Mouse (Mus musculus) small intestine, adult 2 months (tissue): ENCODE data around the gene Prkd2. TPM values are rescaled to one million over a fixed set of nuclear protein-coding genes. Genes with fewer than 3 reads are reported as not detected.

ENCODE experiments used
- H3K27ac ChIP-seq: fragments of 200-500 bp; 2 replicates; pipeline ENCODE4 v1.5.1; 2012; ENCODE audit warnings: low read depth, low read length, control low read depth, inconsistent platforms; ENCODE audit not compliant: insufficient read depth
- H3K27me3 ChIP-seq: fragments of 200-500 bp; 2 replicates; pipeline ENCODE4 v1.6.1; 2012; ENCODE audit warnings: mild to moderate bottlenecking, moderate library complexity, low read length, inconsistent platforms; ENCODE audit not compliant: control insufficient read depth, insufficient read depth
- H3K36me3 ChIP-seq: fragments of 200-500 bp; 2 replicates; pipeline ENCODE4 v1.6.1; 2012; ENCODE audit warnings: mild to moderate bottlenecking, low read length, control low read depth, inconsistent platforms; ENCODE audit not compliant: control insufficient read depth, insufficient read depth
- H3K4me1 ChIP-seq: fragments of 200-500 bp; 2 replicates; pipeline ENCODE4 v1.6.1; 2012; ENCODE audit warnings: low read length, inconsistent platforms, mixed read lengths; ENCODE audit not compliant: control insufficient read depth, insufficient read depth, insufficient read length
- H3K4me3 ChIP-seq: fragments of 200-500 bp; 2 replicates; pipeline ENCODE4 v1.5.1; 2012; ENCODE audit warnings: low read depth, mild to moderate bottlenecking, control low read depth, inconsistent platforms, low read length, moderate library complexity
- CTCF ChIP-seq: fragments of 200-500 bp; IDR thresholded peaks from 2 replicates; pipeline ENCODE4 v1.5.1; 2012; ENCODE audit warnings: low read depth, mild to moderate bottlenecking, control low read depth, inconsistent platforms, low read length, moderate library complexity, mixed read lengths; ENCODE audit not compliant: insufficient replicate concordance, insufficient read length; ENCODE audit errors: extremely low read depth
- POLR2A ChIP-seq: fragments of 200-500 bp; IDR thresholded peaks from 2 replicates; pipeline ENCODE4 v1.6.1; 2012; ENCODE audit warnings: low read depth, mild to moderate bottlenecking, control low read depth, inconsistent platforms, low read length, moderate library complexity
- WGBS: fragments of 180-500 bp; shearing (Covaris S2); methylation state at CpG from one replicate; pipeline ENCODE4 v1.1.7; 2018; 5-methylcytosine and 5-hydroxymethylcytosine counted together
- polyA plus RNA-seq: library from polyadenylated mRNA; depleted of rRNA; stranded (reverse); fragments of >200 nt; gene quantifications from 2 replicates; pipeline ENCODE4 v1.2.3, GENCODE M21; 2012

Gene Prkd2
- polyA plus RNA-seq, 1 experiment: 44.0 TPM

DNA sequence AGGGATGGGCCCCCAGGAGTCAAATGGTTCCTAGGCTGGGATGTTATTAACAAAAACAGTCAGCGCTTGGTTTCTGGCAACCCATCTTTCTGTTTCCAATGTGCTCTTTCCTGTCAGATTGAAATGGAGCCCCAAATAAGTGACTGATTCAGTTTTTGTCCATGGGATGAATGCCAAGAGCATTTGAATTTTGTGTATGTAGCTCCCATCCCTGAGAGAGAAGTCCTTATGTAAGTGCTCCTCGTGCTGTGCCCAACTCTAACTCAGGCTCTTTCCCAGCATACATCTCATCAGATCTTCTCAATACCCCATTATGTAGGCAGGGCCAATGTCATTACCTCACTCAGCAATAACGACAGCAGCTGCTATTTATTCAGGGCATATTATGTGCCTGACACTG is 25.0 kb upstream of the Prkd2 start:
- Histone ChIP-seq H3K4me3 (no peak overlapping the region; the same call in 1 of the 2 replicates), H3K27me3 (no peaks in the 10 kb centered on the region), H3K4me1 (peaks cover 15% of the 10 kb centered on the region; the same call in 1 of the 2 replicates), H3K36me3 (no peaks in the 10 kb centered on the region), H3K27ac (no peak overlapping the region)
- no peak for TF ChIP-seq CTCF
- TF ChIP-seq POLR2A: no peak
- WGBS: 36% methylated on average over 3 of the region's 3 CpGs

DNA sequence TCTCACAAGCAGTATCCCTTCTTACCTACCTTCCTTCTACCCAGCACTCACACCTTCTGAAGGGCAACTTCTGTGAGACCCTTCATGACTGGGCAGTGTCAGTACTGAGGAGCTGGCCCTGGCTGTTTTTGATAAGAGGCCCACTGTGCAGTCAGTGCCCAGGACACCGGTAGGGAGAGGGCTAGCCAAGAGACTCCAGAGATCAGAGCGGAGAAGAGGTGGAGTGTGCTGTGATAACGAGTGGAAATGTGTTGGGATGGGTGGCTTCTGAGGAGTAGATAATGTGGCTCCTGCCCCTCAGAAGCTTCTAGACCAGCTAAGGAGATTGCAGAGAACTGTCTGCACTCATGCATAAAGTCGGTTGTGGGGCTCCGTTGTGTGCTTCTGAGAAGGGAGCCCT is 22.9 kb upstream of the Prkd2 start:
- Histone ChIP-seq H3K36me3 (peaks cover 13% of the 10 kb centered on the region), H3K4me3 (no peak overlapping the region), H3K27me3 (no peaks in the 10 kb centered on the region), H3K27ac (no peak overlapping the region), H3K4me1 (peaks cover 15% of the 10 kb centered on the region; the same call in 1 of the 2 replicates)
- WGBS: 75% methylated on average over 5 of the region's 5 CpGs
- TF ChIP-seq CTCF (no peak), POLR2A (no peak)

DNA sequence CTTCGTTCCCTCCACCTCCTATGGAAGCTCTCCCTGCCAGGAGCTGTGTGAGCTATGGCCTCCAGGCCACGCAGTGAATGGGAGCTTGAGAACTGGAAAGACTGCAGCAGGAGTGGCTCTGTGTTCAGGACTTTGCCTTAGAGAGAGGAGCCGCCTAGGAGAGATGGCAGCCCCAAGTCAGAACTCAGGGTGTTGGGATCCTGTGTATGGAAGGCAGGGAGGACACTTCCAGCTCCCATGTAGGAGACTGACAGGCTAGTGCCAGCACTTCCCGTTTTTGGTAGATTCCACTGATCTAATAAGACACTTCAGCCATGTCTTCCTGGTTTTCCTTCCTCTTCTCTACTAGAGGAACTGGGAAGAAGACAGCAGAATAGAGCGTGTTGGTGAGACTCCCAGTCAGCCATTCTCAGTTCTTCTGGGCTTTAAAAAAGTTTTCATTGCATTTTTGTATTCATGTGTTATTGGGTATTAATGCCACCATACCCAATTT is 22.4 kb upstream of the Prkd2 start:
- TF ChIP-seq POLR2A: no peak
- TF ChIP-seq CTCF: no peak
- Histone ChIP-seq H3K36me3 (peaks cover 15% of the 10 kb centered on the region), H3K4me3 (no peak overlapping the region), H3K27me3 (no peaks in the 10 kb centered on the region), H3K4me1 (peaks cover 15% of the 10 kb centered on the region; the same call in 1 of the 2 replicates), H3K27ac (no peak overlapping the region)
- 59% methylated on average over 5 of the region's 5 CpGs for WGBS

DNA sequence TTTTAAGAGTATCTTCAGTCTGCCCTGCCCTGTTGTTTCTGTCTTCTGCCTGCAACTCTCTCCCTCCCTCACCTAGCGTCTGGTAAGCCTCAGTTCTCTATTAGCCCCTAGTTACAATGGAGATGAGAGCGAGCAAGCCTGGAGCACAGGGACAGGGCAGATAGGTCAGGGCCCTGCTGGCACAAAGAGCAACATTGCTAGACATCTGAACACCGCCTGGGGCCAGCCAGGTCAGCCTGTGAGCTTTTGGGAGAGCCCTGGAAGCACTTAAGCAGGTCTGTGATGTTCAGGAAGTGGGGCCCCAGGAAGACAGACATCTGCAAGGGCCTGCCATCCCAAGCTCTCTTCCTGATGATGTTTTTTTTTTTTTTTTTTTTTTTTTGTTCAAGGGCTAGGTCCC is 21.6 kb upstream of the Prkd2 start:
- WGBS: 70% methylated on average over 3 of the region's 3 CpGs
- TF ChIP-seq CTCF (no peak), POLR2A (no peak)
- Histone ChIP-seq H3K4me3 (no peak overlapping the region), H3K4me1 (peaks cover 17% of the 10 kb centered on the region; the same call in 1 of the 2 replicates), H3K27ac (no peak overlapping the region), H3K36me3 (peaks cover 17% of the 10 kb centered on the region), H3K27me3 (no peaks in the 10 kb centered on the region)

DNA sequence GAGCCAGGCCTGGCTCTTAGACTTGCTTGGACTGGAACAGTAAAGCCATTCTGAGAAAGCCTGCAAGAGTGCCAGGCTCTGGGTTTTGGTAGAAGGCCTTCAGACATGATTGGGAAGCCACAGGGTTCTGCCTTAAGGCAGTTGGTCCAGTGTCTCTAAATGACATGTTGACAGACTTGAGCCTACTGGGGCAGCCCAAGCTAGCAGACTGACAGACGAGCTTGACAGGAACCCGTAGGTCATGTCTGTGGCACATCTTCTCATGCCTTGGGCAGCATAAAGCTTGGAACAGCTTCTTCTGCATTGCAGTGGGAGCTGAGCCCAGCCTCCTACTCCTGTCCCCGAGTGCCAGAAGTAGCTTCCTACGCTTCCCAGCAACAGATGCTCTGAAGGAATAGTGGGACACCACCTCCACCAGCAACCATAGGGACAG is 21.0 kb upstream of the Prkd2 start:
- TF ChIP-seq CTCF (no peak), POLR2A (no peak)
- Histone ChIP-seq H3K27ac (no peak overlapping the region), H3K36me3 (peaks cover 23% of the 10 kb centered on the region), H3K27me3 (no peaks in the 10 kb centered on the region), H3K4me1 (peaks cover 17% of the 10 kb centered on the region; the same call in 1 of the 2 replicates), H3K4me3 (no peak overlapping the region)
- 75% methylated on average over 4 of the region's 4 CpGs for WGBS

DNA sequence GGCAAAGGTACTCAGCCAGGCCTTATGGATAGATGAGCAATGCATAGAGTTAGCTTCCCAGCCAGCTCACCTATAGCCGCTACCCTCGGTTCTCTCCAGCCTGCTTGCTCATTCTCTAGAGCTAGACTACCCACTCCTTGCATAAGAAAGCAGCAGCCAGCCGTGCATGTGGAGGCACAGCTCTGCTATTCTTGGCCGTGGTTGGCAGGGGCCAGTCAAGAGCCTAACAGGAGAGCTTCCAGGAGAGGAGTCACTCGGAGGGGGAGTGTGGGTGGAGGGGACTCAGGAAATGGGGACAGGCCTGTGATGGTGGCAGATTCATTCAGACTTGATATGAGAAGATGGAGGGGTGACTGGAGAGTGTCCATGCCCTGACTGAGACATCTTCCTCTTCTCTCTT is 19.0 kb upstream of the Prkd2 start:
- WGBS: 85% methylated on average over 5 of the region's 5 CpGs
- Histone ChIP-seq H3K27ac (no peak overlapping the region), H3K4me1 (peaks cover 14% of the 10 kb centered on the region; the same call in 1 of the 2 replicates), H3K27me3 (no peaks in the 10 kb centered on the region), H3K4me3 (no peak overlapping the region), H3K36me3 (peaks cover 35% of the 10 kb centered on the region)
- TF ChIP-seq CTCF: no peak

DNA sequence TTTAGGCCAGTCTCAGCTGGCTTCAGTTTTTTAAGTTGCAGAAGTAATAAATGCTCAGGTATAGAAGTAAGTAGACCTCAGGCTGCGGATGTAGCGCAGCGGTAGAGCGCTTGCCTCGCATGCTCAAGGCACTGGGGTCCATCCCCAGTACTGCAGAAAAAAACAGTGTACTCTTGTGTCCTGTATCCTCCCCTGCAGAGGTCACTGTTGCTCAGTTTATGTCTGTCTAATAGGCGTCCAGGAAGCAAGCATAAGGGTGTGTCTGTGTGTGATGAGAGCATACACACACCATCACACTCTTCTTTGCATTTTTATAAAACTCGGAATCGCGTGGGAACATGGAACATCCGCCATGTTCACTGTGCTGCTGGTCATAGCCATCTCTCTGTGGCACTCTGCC is 16.9 kb upstream of the Prkd2 start:
- Histone ChIP-seq H3K4me3 (no peak overlapping the region), H3K27me3 (no peaks in the 10 kb centered on the region), H3K4me1 (peaks cover 8% of the 10 kb centered on the region; the same call in 1 of the 2 replicates), H3K27ac (no peak overlapping the region), H3K36me3 (peaks cover 55% of the 10 kb centered on the region)
- 79% methylated on average over 10 of the region's 10 CpGs for WGBS
- TF ChIP-seq POLR2A: no peak
- TF ChIP-seq CTCF: no peak

DNA sequence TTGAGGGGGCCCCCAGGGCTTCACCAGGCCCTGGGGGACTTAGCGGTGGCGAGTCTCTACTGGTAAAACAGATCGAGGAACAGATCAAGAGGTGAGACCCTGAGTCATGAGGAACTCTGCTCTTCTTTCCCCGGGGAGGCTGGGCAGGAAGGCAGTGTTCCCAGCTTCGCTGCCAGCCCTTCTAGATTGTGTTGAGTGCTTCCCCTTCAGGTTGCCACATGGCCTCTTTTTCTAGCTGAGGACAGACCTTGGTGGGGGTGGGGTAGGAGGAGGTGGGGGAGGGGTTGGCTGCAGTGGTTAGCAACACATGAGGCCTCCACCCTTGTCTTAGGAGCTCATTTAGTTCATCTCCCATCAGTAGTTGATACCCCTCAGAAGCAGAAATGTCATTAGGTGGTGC is 16.1 kb upstream of the Prkd2 start:
- Histone ChIP-seq H3K27me3 (no peaks in the 10 kb centered on the region), H3K27ac (no peak overlapping the region), H3K36me3 (peaks cover 63% of the 10 kb centered on the region), H3K4me3 (no peak overlapping the region), H3K4me1 (0 out of 2 replicates have a peak, but pooled peaks cover 2% of the 10 kb centered on the region)
- TF ChIP-seq CTCF (no peak), POLR2A (no peak)
- WGBS: 87% methylated on average over 5 of the region's 5 CpGs
